Mouse (Mus musculus): ENCODE results near the gene Surf2. TPM values are rescaled to one million over a fixed set of nuclear protein-coding genes. Genes with fewer than 3 reads are reported as not detected.

The Surf2 gene
- polyA plus RNA-seq, 1 experiment from 2014 or later: 48.1 TPM

GRCm38 (mm10) chr2:26906431-26906830, 9.7 kb upstream of the Surf2 start:
- Histone ChIP-seq H3K27ac (no peak overlapping the region), H3K4me2 (no peak overlapping the region), H3K4me3 (no peak overlapping the region), H3K27me3 (replicated peaks) (no peaks in the 10 kb centered on the region), H3K36me3 (peaks cover 55% of the 10 kb centered on the region), H3K9me3 (replicated peaks) (no peaks in the 10 kb centered on the region), H3K4me1 (peaks cover 49% of the 10 kb centered on the region), H3K9ac (no peak overlapping the region)
- 88% methylated on average over 3 of the region's 3 CpGs for WGBS (ENCODE audit: insufficient replicate concordance)
- ATAC-seq: no peak

GRCm38 (mm10) chr2:26907109-26907508, 9.1 kb upstream of the Surf2 start:
- ATAC-seq: no peak
- Histone ChIP-seq H3K4me3 (no peak overlapping the region), H3K4me1 (peaks cover 48% of the 10 kb centered on the region), H3K9ac (0 out of 2 replicates have a peak overlapping the region, but pooled peaks have one; percentile 14), H3K36me3 (peaks cover 59% of the 10 kb centered on the region), H3K27ac (no peak overlapping the region), H3K27me3 (replicated peaks) (no peaks in the 10 kb centered on the region), H3K9me3 (replicated peaks) (no peaks in the 10 kb centered on the region), H3K4me2 (no peak overlapping the region)
- 57% methylated on average over 4 of the region's 4 CpGs for WGBS (ENCODE audit: insufficient replicate concordance)

- Histone ChIP-seq H3K36me3 (peaks cover 77% of the 10 kb centered on the region), H3K4me2 (peak overlapping the region; percentile 95), H3K4me1 (peaks cover 57% of the 10 kb centered on the region), H3K27ac (no peak overlapping the region), H3K27me3 (replicated peaks) (no peaks in the 10 kb centered on the region), H3K4me3 (peak overlapping the region; percentile 76), H3K9ac (peak overlapping the region; percentile 91), H3K9me3 (replicated peaks) (no peaks in the 10 kb centered on the region)
- WGBS (ENCODE audit: insufficient replicate concordance): 54% methylated on average over 18 of the region's 18 CpGs
- no peak for ATAC-seq
Measured at GRCm38 (mm10) chr2:26908710-26909386, 7.3 kb upstream of the Surf2 start.

GRCm38 (mm10) chr2:26909387-26909784, 6.8 kb upstream of the Surf2 start:
- H3K27me3 ChIP-seq (replicated peaks): no peaks in the 10 kb centered on the region
- ATAC-seq: no peak
- no peaks in the 10 kb centered on the region for H3K9me3 ChIP-seq (replicated peaks)
- H3K27ac ChIP-seq: peak overlapping the region; percentile 88
- H3K4me1 ChIP-seq: peaks cover 57% of the 10 kb centered on the region
- H3K4me3 ChIP-seq: peak overlapping the region; percentile 76
- H3K9ac ChIP-seq: peak overlapping the region; percentile 91
- H3K36me3 ChIP-seq: peaks cover 78% of the 10 kb centered on the region
- peak overlapping the region; percentile 95 for H3K4me2 ChIP-seq

GRCm38 (mm10) chr2:26910124-26910993, 5.8 kb upstream of the Surf2 start, which contains the start of the genes Med22 and Rpl7a:
Gene Med22, minus strand, starts transcription at chr2:26910677.
Gene Rpl7a, plus strand, starts transcription at chr2:26910764.
- peak within 1 kb of the TSS; percentile 95 for H3K4me2 ChIP-seq
- H3K4me1 ChIP-seq: peaks cover 64% of the 10 kb centered on the region
- no peaks in the 10 kb centered on the region for H3K9me3 ChIP-seq (replicated peaks)
- WGBS (ENCODE audit: insufficient replicate concordance): under 1% methylated on average over 74 of the region's 74 CpGs
- peak; percentile 89 for ATAC-seq
- H3K36me3 ChIP-seq: peaks cover 74% of the 10 kb centered on the region
- H3K4me3 ChIP-seq: peak within 1 kb of the TSS; percentile 76
- H3K9ac ChIP-seq: peak within 1 kb of the TSS; percentile 91
- no peaks in the 10 kb centered on the region for H3K27me3 ChIP-seq (replicated peaks)
- H3K27ac ChIP-seq: peak within 1 kb of the TSS; percentile 88

GRCm38 (mm10) chr2:26910994-26911765, 5.0 kb upstream of the Surf2 start:
- H3K4me1 ChIP-seq: peaks cover 68% of the 10 kb centered on the region
- H3K9ac ChIP-seq: peak overlapping the region; percentile 91
- peak; percentile 23 for ATAC-seq
- H3K27ac ChIP-seq: peak overlapping the region; percentile 88
- peaks cover 66% of the 10 kb centered on the region for H3K36me3 ChIP-seq
- H3K4me2 ChIP-seq: peak overlapping the region; percentile 95
- WGBS (ENCODE audit: insufficient replicate concordance): under 1% methylated on average over 37 of the region's 37 CpGs
- H3K27me3 ChIP-seq (replicated peaks): no peaks in the 10 kb centered on the region
- H3K4me3 ChIP-seq: peak overlapping the region; percentile 76
- H3K9me3 ChIP-seq (replicated peaks): no peaks in the 10 kb centered on the region

- Histone ChIP-seq H3K9me3 (replicated peaks) (no peaks in the 10 kb centered on the region), H3K9ac (peak overlapping the region; percentile 91), H3K36me3 (peaks cover 56% of the 10 kb centered on the region), H3K27me3 (replicated peaks) (no peaks in the 10 kb centered on the region), H3K4me1 (peaks cover 76% of the 10 kb centered on the region), H3K4me2 (peak overlapping the region; percentile 95), H3K4me3 (peak overlapping the region; percentile 76), H3K27ac (peak overlapping the region; percentile 88)
- WGBS (ENCODE audit: insufficient replicate concordance): 48% methylated on average over 5 of the region's 5 CpGs
- ATAC-seq: no peak
Measured at GRCm38 (mm10) chr2:26912253-26912770, 3.9 kb upstream of the Surf2 start.

GRCm38 (mm10) chr2:26913416-26914147, 2.6 kb upstream of the Surf2 start:
- peak overlapping the region; percentile 95 for H3K4me2 ChIP-seq
- H3K9me3 ChIP-seq (replicated peaks): no peaks in the 10 kb centered on the region
- WGBS (ENCODE audit: insufficient replicate concordance): 40% methylated on average over 17 of the region's 17 CpGs
- peak overlapping the region; percentile 31; the same call in 1 of the 2 replicates for H3K9ac ChIP-seq
- H3K36me3 ChIP-seq: peaks cover 56% of the 10 kb centered on the region
- no peaks in the 10 kb centered on the region for H3K27me3 ChIP-seq (replicated peaks)
- H3K27ac ChIP-seq: peak overlapping the region; percentile 82
- H3K4me3 ChIP-seq: peak overlapping the region; percentile 76
- peaks cover 76% of the 10 kb centered on the region for H3K4me1 ChIP-seq
- ATAC-seq: no peak

GRCm38 (mm10) chr2:26914148-26914941, 1.8 kb upstream of the Surf2 start:
- H3K4me1 ChIP-seq: peaks cover 71% of the 10 kb centered on the region
- no peak for ATAC-seq
- H3K27me3 ChIP-seq (replicated peaks): no peaks in the 10 kb centered on the region
- H3K9me3 ChIP-seq (replicated peaks): no peaks in the 10 kb centered on the region
- peak overlapping the region; percentile 86; the same call in 1 of the 2 replicates for H3K9ac ChIP-seq
- 45% methylated on average over 8 of the region's 8 CpGs for WGBS (ENCODE audit: insufficient replicate concordance)
- H3K4me3 ChIP-seq: peak overlapping the region; percentile 82
- H3K4me2 ChIP-seq: peak overlapping the region; percentile 95
- H3K36me3 ChIP-seq: peaks cover 61% of the 10 kb centered on the region
- peak overlapping the region; percentile 82 for H3K27ac ChIP-seq

- peak overlapping the region; percentile 82 for H3K4me3 ChIP-seq
- H3K27me3 ChIP-seq (replicated peaks): no peaks in the 10 kb centered on the region
- peak; percentile 54 for ATAC-seq
- H3K9me3 ChIP-seq (replicated peaks): no peaks in the 10 kb centered on the region
- H3K27ac ChIP-seq: peak overlapping the region; percentile 82
- peaks cover 78% of the 10 kb centered on the region for H3K36me3 ChIP-seq
- peak overlapping the region; percentile 95 for H3K4me2 ChIP-seq
- H3K4me1 ChIP-seq: peaks cover 65% of the 10 kb centered on the region
- H3K9ac ChIP-seq: peak overlapping the region; percentile 86
- 2% methylated on average over 13 of the region's 13 CpGs for WGBS (ENCODE audit: insufficient replicate concordance)
Measured at GRCm38 (mm10) chr2:26916738-26917137, 571 bp downstream of the Surf2 start.
